Mouse (Mus musculus): ENCODE data around the gene Gm28038. TPM values are rescaled to one million over a fixed set of nuclear protein-coding genes. Genes with fewer than 3 reads are reported as not detected.
A peak's percentile ranks its signal among the peaks of the same experiment; 100 is the strongest.

Gm28038 gene
- polyA plus RNA-seq, 1 experiment from 2014 or later = not detected

DNA sequence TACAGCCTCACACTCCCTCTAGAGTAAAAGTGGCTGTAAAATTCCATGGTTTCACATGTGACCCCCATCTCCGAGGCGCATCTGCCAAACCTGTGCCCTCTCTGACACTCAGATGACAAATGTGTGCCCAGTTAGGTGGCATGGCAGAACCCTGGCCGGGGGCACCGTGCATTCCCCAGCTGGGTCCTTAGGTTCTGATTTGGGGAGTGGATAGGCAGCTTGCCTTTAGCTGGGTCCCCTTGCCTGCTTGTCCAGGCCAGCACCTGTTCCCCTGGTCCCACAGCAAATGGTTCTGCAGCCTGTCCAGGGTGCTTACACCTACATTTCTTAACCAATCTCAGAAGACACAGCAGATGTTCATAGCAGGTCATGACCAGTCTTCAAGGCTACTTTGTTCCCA lies 37.5 kb upstream of the Gm28038 start:
- Histone ChIP-seq H3K27ac (ENCODE audit: low read length) (0 out of 2 replicates have a peak overlapping the region, but pooled peaks have one; percentile 29), H3K4me2 (ENCODE audit: low read depth, low read length) (no peak overlapping the region), H3K4me1 (replicated peaks; ENCODE audit: control insufficient read depth, insufficient read depth, low read length) (peaks cover 22% of the 10 kb centered on the region), H3K9me3 (ENCODE audit: control insufficient read depth, low read length) (no peaks in the 10 kb centered on the region), H3K9ac (ENCODE audit: low read length) (no peak overlapping the region), H3K36me3 (ENCODE audit: control insufficient read depth, insufficient read depth, low read length) (peaks cover 22% of the 10 kb centered on the region), H3K27me3 (ENCODE audit: control insufficient read depth, insufficient read depth, low read depth, low read length) (no peaks in the 10 kb centered on the region), H3K4me3 (ENCODE audit: low read length) (no peak overlapping the region)
- no peak for ATAC-seq (ENCODE audit: low read depth)
- 87% methylated on average over 4 of the region's 4 CpGs for WGBS

DNA sequence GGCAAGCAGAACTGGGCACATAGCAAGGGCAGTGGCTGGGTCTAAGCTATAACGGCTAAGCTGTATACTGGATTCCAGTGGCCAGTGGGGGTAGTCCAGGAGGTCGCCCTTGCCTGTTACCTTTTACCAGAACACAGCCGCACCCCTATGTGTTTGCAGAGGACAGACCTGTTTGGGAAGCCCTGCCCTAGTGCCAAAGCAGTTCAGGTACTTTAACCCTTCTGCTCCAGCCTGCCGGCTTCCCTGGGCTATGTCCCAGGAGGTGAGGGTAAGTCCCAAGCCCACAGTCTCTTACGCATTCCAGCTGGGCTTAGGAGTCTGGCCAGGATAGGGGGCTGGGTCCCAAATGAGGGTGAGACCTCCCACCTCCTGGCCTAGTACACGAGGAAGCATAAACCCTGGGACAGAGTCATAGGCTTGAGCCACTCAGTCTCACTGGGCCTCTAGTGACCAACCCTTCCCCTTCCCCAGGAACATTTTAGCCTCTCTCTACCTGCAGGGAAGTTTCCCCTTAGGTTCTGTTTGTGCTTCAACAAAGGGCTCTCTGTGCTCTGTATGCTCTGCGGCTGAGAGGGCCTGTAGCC lies 36.2 kb upstream of the Gm28038 start:
- ATAC-seq (ENCODE audit: low read depth) = peak; percentile 18; the same call in 1 of the 2 replicates
- 51% methylated on average over 7 of the region's 7 CpGs for WGBS
- Histone ChIP-seq H3K27me3 (ENCODE audit: control insufficient read depth, insufficient read depth, low read depth, low read length) (no peaks in the 10 kb centered on the region), H3K9me3 (ENCODE audit: control insufficient read depth, low read length) (no peaks in the 10 kb centered on the region), H3K36me3 (ENCODE audit: control insufficient read depth, insufficient read depth, low read length) (peaks cover 27% of the 10 kb centered on the region), H3K9ac (ENCODE audit: low read length) (peak overlapping the region; percentile 42; the same call in 1 of the 2 replicates), H3K4me1 (replicated peaks; ENCODE audit: control insufficient read depth, insufficient read depth, low read length) (peaks cover 13% of the 10 kb centered on the region), H3K27ac (ENCODE audit: low read length) (peak overlapping the region; percentile 47), H3K4me2 (ENCODE audit: low read depth, low read length) (no peak overlapping the region), H3K4me3 (ENCODE audit: low read length) (no peak overlapping the region)

GRCm38 (mm10) chr2:30247036-30247435 lies 33.8 kb upstream of the Gm28038 start:
- H3K9me3 ChIP-seq (ENCODE audit: control insufficient read depth, low read length) = no peaks in the 10 kb centered on the region
- no peak overlapping the region for H3K27ac ChIP-seq (ENCODE audit: low read length)
- no peak overlapping the region for H3K4me3 ChIP-seq (ENCODE audit: low read length)
- no peak for ATAC-seq (ENCODE audit: low read depth)
- peaks cover 13% of the 10 kb centered on the region for H3K4me1 ChIP-seq (replicated peaks; ENCODE audit: control insufficient read depth, insufficient read depth, low read length)
- H3K27me3 ChIP-seq (ENCODE audit: control insufficient read depth, insufficient read depth, low read depth, low read length) = no peaks in the 10 kb centered on the region
- no peak overlapping the region for H3K4me2 ChIP-seq (ENCODE audit: low read depth, low read length)
- H3K9ac ChIP-seq (ENCODE audit: low read length) = no peak overlapping the region
- WGBS = 95% methylated on average over 5 of the region's 5 CpGs
- H3K36me3 ChIP-seq (ENCODE audit: control insufficient read depth, insufficient read depth, low read length) = peaks cover 15% of the 10 kb centered on the region

GRCm38 (mm10) chr2:30247681-30248080 lies 33.2 kb upstream of the Gm28038 start:
- ATAC-seq (ENCODE audit: low read depth) = no peak
- Histone ChIP-seq H3K9ac (ENCODE audit: low read length) (no peak overlapping the region), H3K36me3 (ENCODE audit: control insufficient read depth, insufficient read depth, low read length) (peaks cover 15% of the 10 kb centered on the region), H3K27me3 (ENCODE audit: control insufficient read depth, insufficient read depth, low read depth, low read length) (no peaks in the 10 kb centered on the region), H3K27ac (ENCODE audit: low read length) (no peak overlapping the region), H3K4me1 (replicated peaks; ENCODE audit: control insufficient read depth, insufficient read depth, low read length) (peaks cover 13% of the 10 kb centered on the region), H3K9me3 (ENCODE audit: control insufficient read depth, low read length) (no peaks in the 10 kb centered on the region), H3K4me3 (ENCODE audit: low read length) (no peak overlapping the region), H3K4me2 (ENCODE audit: low read depth, low read length) (no peak overlapping the region)
- 67% methylated on average over 4 of the region's 4 CpGs for WGBS

- H3K4me1 ChIP-seq (replicated peaks; ENCODE audit: control insufficient read depth, insufficient read depth, low read length) = peaks cover 10% of the 10 kb centered on the region
- H3K27ac ChIP-seq (ENCODE audit: low read length) = no peak overlapping the region
- H3K9ac ChIP-seq (ENCODE audit: low read length) = no peak overlapping the region
- H3K4me3 ChIP-seq (ENCODE audit: low read length) = no peak overlapping the region
- no peaks in the 10 kb centered on the region for H3K9me3 ChIP-seq (ENCODE audit: control insufficient read depth, low read length)
- H3K4me2 ChIP-seq (ENCODE audit: low read depth, low read length) = no peak overlapping the region
- 93% methylated on average over 3 of the region's 3 CpGs for WGBS
- no peaks in the 10 kb centered on the region for H3K27me3 ChIP-seq (ENCODE audit: control insufficient read depth, insufficient read depth, low read depth, low read length)
- no peak for ATAC-seq (ENCODE audit: low read depth)
- peaks cover 10% of the 10 kb centered on the region for H3K36me3 ChIP-seq (ENCODE audit: control insufficient read depth, insufficient read depth, low read length)
These were observed 31.7 kb upstream of the Gm28038 start for GRCm38 (mm10) chr2:30249182-30249581.

- ATAC-seq (ENCODE audit: low read depth) = no peak
- H3K9ac ChIP-seq (ENCODE audit: low read length) = no peak overlapping the region
- no peak overlapping the region for H3K27ac ChIP-seq (ENCODE audit: low read length)
- H3K4me2 ChIP-seq (ENCODE audit: low read depth, low read length) = no peak overlapping the region
- peaks cover 4% of the 10 kb centered on the region; the same call in 1 of the 2 replicates for H3K4me1 ChIP-seq (replicated peaks; ENCODE audit: control insufficient read depth, insufficient read depth, low read length)
- no peaks in the 10 kb centered on the region for H3K9me3 ChIP-seq (ENCODE audit: control insufficient read depth, low read length)
- H3K36me3 ChIP-seq (ENCODE audit: control insufficient read depth, insufficient read depth, low read length) = peaks cover 13% of the 10 kb centered on the region
- WGBS = 84% methylated on average over 10 of the region's 10 CpGs
- no peaks in the 10 kb centered on the region for H3K27me3 ChIP-seq (ENCODE audit: control insufficient read depth, insufficient read depth, low read depth, low read length)
- no peak overlapping the region for H3K4me3 ChIP-seq (ENCODE audit: low read length)
These were observed 30.4 kb upstream of the Gm28038 start for GRCm38 (mm10) chr2:30250166-30251128.

- Histone ChIP-seq H3K36me3 (ENCODE audit: control insufficient read depth, insufficient read depth, low read length) (peaks cover 24% of the 10 kb centered on the region), H3K27me3 (ENCODE audit: control insufficient read depth, insufficient read depth, low read depth, low read length) (no peaks in the 10 kb centered on the region), H3K4me1 (replicated peaks; ENCODE audit: control insufficient read depth, insufficient read depth, low read length) (peaks cover 4% of the 10 kb centered on the region; the same call in 1 of the 2 replicates), H3K9ac (ENCODE audit: low read length) (no peak overlapping the region), H3K4me2 (ENCODE audit: low read depth, low read length) (no peak overlapping the region), H3K27ac (ENCODE audit: low read length) (no peak overlapping the region), H3K4me3 (ENCODE audit: low read length) (no peak overlapping the region), H3K9me3 (ENCODE audit: control insufficient read depth, low read length) (no peaks in the 10 kb centered on the region)
- WGBS = 73% methylated on average over 5 of the region's 5 CpGs
- ATAC-seq (ENCODE audit: low read depth) = peak; percentile 72
These were observed 29.3 kb upstream of the Gm28038 start for GRCm38 (mm10) chr2:30251417-30252104.

DNA sequence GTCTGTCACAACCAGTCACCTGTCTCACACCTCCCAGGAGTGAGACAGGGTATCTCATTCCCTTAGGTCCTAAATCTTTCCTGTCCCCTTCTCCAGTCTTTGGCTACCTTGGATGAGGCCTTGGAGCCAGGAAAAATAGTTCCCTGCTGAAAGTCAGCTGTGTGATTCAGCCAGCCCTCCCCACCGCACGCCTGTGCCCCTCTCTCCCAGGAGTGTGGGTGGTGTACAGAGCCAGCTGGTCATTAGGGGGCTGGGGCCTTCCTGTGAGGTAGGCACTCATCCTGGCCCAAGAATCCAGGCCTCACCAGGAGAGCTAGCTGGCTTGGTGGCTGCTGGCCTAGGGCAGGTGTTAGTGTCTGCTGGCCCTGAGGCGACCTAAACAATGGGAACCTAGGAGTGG lies 28.3 kb upstream of the Gm28038 start:
- no peak overlapping the region for H3K4me2 ChIP-seq (ENCODE audit: low read depth, low read length)
- WGBS = 79% methylated on average over 3 of the region's 3 CpGs
- H3K4me1 ChIP-seq (replicated peaks; ENCODE audit: control insufficient read depth, insufficient read depth, low read length) = peaks cover 4% of the 10 kb centered on the region; the same call in 1 of the 2 replicates
- H3K4me3 ChIP-seq (ENCODE audit: low read length) = no peak overlapping the region
- H3K27ac ChIP-seq (ENCODE audit: low read length) = no peak overlapping the region
- H3K9me3 ChIP-seq (ENCODE audit: control insufficient read depth, low read length) = no peaks in the 10 kb centered on the region
- ATAC-seq (ENCODE audit: low read depth) = no peak
- H3K9ac ChIP-seq (ENCODE audit: low read length) = no peak overlapping the region
- H3K36me3 ChIP-seq (ENCODE audit: control insufficient read depth, insufficient read depth, low read length) = peaks cover 34% of the 10 kb centered on the region
- H3K27me3 ChIP-seq (ENCODE audit: control insufficient read depth, insufficient read depth, low read depth, low read length) = no peaks in the 10 kb centered on the region

DNA sequence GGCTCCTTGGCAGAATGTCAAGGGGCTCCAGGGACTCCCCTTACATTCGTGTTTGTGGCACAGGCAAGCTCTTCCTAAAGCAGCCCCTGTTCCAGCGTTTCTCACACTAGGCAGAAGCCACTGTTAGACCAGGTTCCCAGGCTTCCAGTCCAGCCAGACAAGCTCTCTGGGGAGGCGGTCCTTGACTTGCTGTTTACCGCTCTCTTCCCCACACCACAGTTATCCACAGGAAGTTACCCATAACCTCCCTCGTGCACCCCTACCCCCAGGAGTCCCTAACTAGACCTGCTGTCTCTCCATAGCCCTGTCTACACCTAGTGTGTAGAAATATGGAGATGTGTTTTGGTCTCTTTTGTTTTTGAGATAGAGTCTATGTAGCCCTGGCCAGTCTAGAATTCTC lies 27.0 kb upstream of the Gm28038 start:
- H3K27ac ChIP-seq (ENCODE audit: low read length) = no peak overlapping the region
- no peak overlapping the region for H3K4me2 ChIP-seq (ENCODE audit: low read depth, low read length)
- H3K9me3 ChIP-seq (ENCODE audit: control insufficient read depth, low read length) = no peaks in the 10 kb centered on the region
- no peak overlapping the region for H3K4me3 ChIP-seq (ENCODE audit: low read length)
- WGBS = 72% methylated on average over 5 of the region's 5 CpGs
- H3K27me3 ChIP-seq (ENCODE audit: control insufficient read depth, insufficient read depth, low read depth, low read length) = no peaks in the 10 kb centered on the region
- peaks cover 10% of the 10 kb centered on the region for H3K4me1 ChIP-seq (replicated peaks; ENCODE audit: control insufficient read depth, insufficient read depth, low read length)
- H3K9ac ChIP-seq (ENCODE audit: low read length) = no peak overlapping the region
- H3K36me3 ChIP-seq (ENCODE audit: control insufficient read depth, insufficient read depth, low read length) = peaks cover 42% of the 10 kb centered on the region
- no peak for ATAC-seq (ENCODE audit: low read depth)
